Mouse (Mus musculus) bone marrow macrophage, adult 2 months (primary cell): ENCODE measurements around the gene Pigz.

Experiments
- CTCF ChIP-seq: IDR thresholded peaks from 2 replicates; pipeline ENCODE4 v1.5.1; 2012; ENCODE audit warnings: low read depth, mild to moderate bottlenecking, low read length, moderate library complexity
- POLR2A ChIP-seq: IDR thresholded peaks from 2 replicates; pipeline ENCODE4 v1.6.1; 2012; ENCODE audit warnings: mild to moderate bottlenecking, low read depth, low read length, borderline replicate concordance

DNA sequence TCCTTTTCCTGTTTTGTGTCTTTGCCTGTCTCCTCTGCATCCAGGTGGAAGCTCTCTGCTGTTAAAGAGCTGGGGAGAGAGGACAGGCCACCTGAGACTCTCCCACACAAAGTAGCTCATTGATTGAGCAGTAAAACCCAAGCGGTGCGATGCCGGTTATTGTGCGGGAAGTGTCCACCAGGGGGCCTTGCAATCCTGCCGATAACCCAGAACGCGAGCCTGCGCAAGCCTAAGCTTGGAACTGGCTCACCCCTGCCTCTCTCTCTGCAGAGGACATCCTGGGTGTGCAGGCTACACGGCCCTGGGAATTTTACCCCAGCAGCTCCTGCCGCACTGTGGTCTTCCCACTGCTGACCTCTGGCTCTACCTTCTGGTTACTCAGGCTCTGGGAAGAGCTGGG, 10.3 kb downstream of the Pigz start:
- peak; percentile 56; the same call in 1 of the 2 replicates for TF ChIP-seq CTCF
- no peak for TF ChIP-seq POLR2A
